Mouse (Mus musculus): Measurements from ENCODE around the gene Vwa7.

Vwa7 gene

GRCm38 (mm10) chr17:35045807-35046680 is 29.7 kb downstream of the Vwa7 start:
- TF ChIP-seq POU5F1 (IDR thresholded peaks at IDR 0.05; ENCODE audit: borderline replicate concordance, low read length) (no peak), CTCF (conservative IDR thresholded peaks at IDR 0.05; ENCODE audit: low read length) (no peak), NANOG (IDR thresholded peaks at IDR 0.05; ENCODE audit: borderline replicate concordance, low read length) (no peak)
- H3K4me3 ChIP-seq (replicated peaks; ENCODE audit: low read length), result peak overlapping the region; percentile 86
- peaks cover 53% of the 10 kb centered on the region for H3K4me1 ChIP-seq (replicated peaks; ENCODE audit: low read depth, low read length)
- H3K27me3 ChIP-seq (ENCODE audit: insufficient read depth, low read length), result peaks cover 30% of the 10 kb centered on the region
- H3K36me3 ChIP-seq (ENCODE audit: insufficient read depth, low read length), result no peaks in the 10 kb centered on the region
- H3K9me3 ChIP-seq (ENCODE audit: low read length), result no peaks in the 10 kb centered on the region

GRCm38 (mm10) chr17:35046681-35047455 is 30.5 kb downstream of the Vwa7 start, which contains the start of gene Msh5:
Gene Msh5, minus strand, starts transcription at chr17:35046745.
- no peaks in the 10 kb centered on the region for H3K36me3 ChIP-seq (ENCODE audit: insufficient read depth, low read length)
- TF ChIP-seq NANOG (IDR thresholded peaks at IDR 0.05; ENCODE audit: borderline replicate concordance, low read length), result no peak
- TF ChIP-seq CTCF (conservative IDR thresholded peaks at IDR 0.05; ENCODE audit: low read length), result no peak
- no peak for TF ChIP-seq POU5F1 (IDR thresholded peaks at IDR 0.05; ENCODE audit: borderline replicate concordance, low read length)
- H3K27me3 ChIP-seq (ENCODE audit: insufficient read depth, low read length), result peaks cover 30% of the 10 kb centered on the region
- H3K4me3 ChIP-seq (replicated peaks; ENCODE audit: low read length), result peak within 1 kb of the TSS; percentile 86
- no peaks in the 10 kb centered on the region for H3K9me3 ChIP-seq (ENCODE audit: low read length)
- peaks cover 60% of the 10 kb centered on the region for H3K4me1 ChIP-seq (replicated peaks; ENCODE audit: low read depth, low read length)

GRCm38 (mm10) chr17:35047688-35048087 is 31.3 kb downstream of the Vwa7 start:
- Histone ChIP-seq H3K36me3 (ENCODE audit: insufficient read depth, low read length) (peaks cover 6% of the 10 kb centered on the region), H3K27me3 (ENCODE audit: insufficient read depth, low read length) (peaks cover 30% of the 10 kb centered on the region), H3K4me3 (replicated peaks; ENCODE audit: low read length) (no peak overlapping the region), H3K9me3 (ENCODE audit: low read length) (no peaks in the 10 kb centered on the region), H3K4me1 (replicated peaks; ENCODE audit: low read depth, low read length) (peaks cover 68% of the 10 kb centered on the region)
- TF ChIP-seq NANOG (IDR thresholded peaks at IDR 0.05; ENCODE audit: borderline replicate concordance, low read length), result no peak
- TF ChIP-seq POU5F1 (IDR thresholded peaks at IDR 0.05; ENCODE audit: borderline replicate concordance, low read length), result no peak
- no peak for TF ChIP-seq CTCF (conservative IDR thresholded peaks at IDR 0.05; ENCODE audit: low read length)

- Histone ChIP-seq H3K4me1 (replicated peaks; ENCODE audit: low read depth, low read length) (peaks cover 75% of the 10 kb centered on the region), H3K36me3 (ENCODE audit: insufficient read depth, low read length) (peaks cover 12% of the 10 kb centered on the region)
These were observed 32.0 kb downstream of the Vwa7 start for GRCm38 (mm10) chr17:35048149-35048931.

GRCm38 (mm10) chr17:35048932-35049440 is 32.6 kb downstream of the Vwa7 start:
- H3K4me1 ChIP-seq (replicated peaks; ENCODE audit: low read depth, low read length), result peaks cover 80% of the 10 kb centered on the region

More at GRCm38 (mm10) chr17:35048149-35048931, 32.0 kb downstream of the Vwa7 start:
- Histone ChIP-seq H3K27me3 (ENCODE audit: insufficient read depth, low read length) (peaks cover 26% of the 10 kb centered on the region), H3K4me3 (replicated peaks; ENCODE audit: low read length) (no peak overlapping the region), H3K9me3 (ENCODE audit: low read length) (no peaks in the 10 kb centered on the region)
- no peak for TF ChIP-seq POU5F1 (IDR thresholded peaks at IDR 0.05; ENCODE audit: borderline replicate concordance, low read length)
- no peak for TF ChIP-seq NANOG (IDR thresholded peaks at IDR 0.05; ENCODE audit: borderline replicate concordance, low read length)
- TF ChIP-seq CTCF (conservative IDR thresholded peaks at IDR 0.05; ENCODE audit: low read length), result no peak

GRCm38 (mm10) chr17:35049561-35050016 is 33.2 kb downstream of the Vwa7 start, which contains the start of gene Clic1:
Gene Clic1, plus strand, starts transcription at chr17:35049966.
- no peaks in the 10 kb centered on the region for H3K9me3 ChIP-seq (ENCODE audit: low read length)
- TF ChIP-seq POU5F1 (IDR thresholded peaks at IDR 0.05; ENCODE audit: borderline replicate concordance, low read length), result no peak
- TF ChIP-seq CTCF (conservative IDR thresholded peaks at IDR 0.05; ENCODE audit: low read length), result no peak
- TF ChIP-seq NANOG (IDR thresholded peaks at IDR 0.05; ENCODE audit: borderline replicate concordance, low read length), result no peak
- H3K36me3 ChIP-seq (ENCODE audit: insufficient read depth, low read length), result peaks cover 24% of the 10 kb centered on the region
- H3K4me1 ChIP-seq (replicated peaks; ENCODE audit: low read depth, low read length), result peaks cover 84% of the 10 kb centered on the region
- peaks cover 14% of the 10 kb centered on the region for H3K27me3 ChIP-seq (ENCODE audit: insufficient read depth, low read length)
- H3K4me3 ChIP-seq (replicated peaks; ENCODE audit: low read length), result peak within 1 kb of the TSS; percentile 80

More at GRCm38 (mm10) chr17:35048932-35049440, 32.6 kb downstream of the Vwa7 start:
- Histone ChIP-seq H3K27me3 (ENCODE audit: insufficient read depth, low read length) (peaks cover 20% of the 10 kb centered on the region), H3K36me3 (ENCODE audit: insufficient read depth, low read length) (peaks cover 18% of the 10 kb centered on the region), H3K9me3 (ENCODE audit: low read length) (no peaks in the 10 kb centered on the region), H3K4me3 (replicated peaks; ENCODE audit: low read length) (peak overlapping the region; percentile 80; the same call in 1 of the 2 replicates)
- TF ChIP-seq CTCF (conservative IDR thresholded peaks at IDR 0.05; ENCODE audit: low read length), result no peak
- TF ChIP-seq NANOG (IDR thresholded peaks at IDR 0.05; ENCODE audit: borderline replicate concordance, low read length), result no peak
- no peak for TF ChIP-seq POU5F1 (IDR thresholded peaks at IDR 0.05; ENCODE audit: borderline replicate concordance, low read length)

- Histone ChIP-seq H3K27me3 (ENCODE audit: insufficient read depth, low read length) (peaks cover 7% of the 10 kb centered on the region), H3K9me3 (ENCODE audit: low read length) (no peaks in the 10 kb centered on the region), H3K36me3 (ENCODE audit: insufficient read depth, low read length) (peaks cover 29% of the 10 kb centered on the region), H3K4me3 (replicated peaks; ENCODE audit: low read length) (peak overlapping the region; percentile 80), H3K4me1 (replicated peaks; ENCODE audit: low read depth, low read length) (peaks cover 82% of the 10 kb centered on the region)
- TF ChIP-seq POU5F1 (IDR thresholded peaks at IDR 0.05; ENCODE audit: borderline replicate concordance, low read length), result no peak
- no peak for TF ChIP-seq CTCF (conservative IDR thresholded peaks at IDR 0.05; ENCODE audit: low read length)
- no peak for TF ChIP-seq NANOG (IDR thresholded peaks at IDR 0.05; ENCODE audit: borderline replicate concordance, low read length)
These were observed 33.9 kb downstream of the Vwa7 start for GRCm38 (mm10) chr17:35050126-35050750.

Measured in E14TG2a.4 (cell line).